Mouse (Mus musculus) urinary bladder, postnatal 25 days (tissue): Measurements from ENCODE around the gene Vps11.
"Not testable (repeated sequence)": the region's sequence is repeated elsewhere in the genome, so short reads cannot be mapped to it uniquely, and the experiment has no call there.

Source experiments
- DNase-seq: peaks from one replicate; pipeline ENCODE4 v3.0.0; 2022; ENCODE audit warnings: low spot score

The Vps11 gene

GRCm38 (mm10) chr9:44314257-44314547 lies 47.3 kb downstream of the Vps11 start:
- DNase-seq: no peak

GRCm38 (mm10) chr9:44313476-44314256 lies 47.8 kb downstream of the Vps11 start:
- no peak for DNase-seq

GRCm38 (mm10) chr9:44311136-44312134 lies 50.0 kb downstream of the Vps11 start:
- no peak for DNase-seq

GRCm38 (mm10) chr9:44310750-44311135 lies 50.7 kb downstream of the Vps11 start:
- DNase-seq: no peak

- no peak for DNase-seq
Observed at GRCm38 (mm10) chr9:44309756-44310155, 51.7 kb downstream of the Vps11 start.

- DNase-seq: no peak
Observed at GRCm38 (mm10) chr9:44307248-44307647, 54.2 kb downstream of the Vps11 start.

GRCm38 (mm10) chr9:44306532-44306931 lies 54.9 kb downstream of the Vps11 start:
- DNase-seq: no peak

GRCm38 (mm10) chr9:44305466-44306079 lies 55.9 kb downstream of the Vps11 start, which contains the start of gene Hinfp:
Gene Hinfp, minus strand, starts transcription at chr9:44305671.
- DNase-seq: peak; percentile 95

- not testable (repeated sequence) for DNase-seq
Observed at GRCm38 (mm10) chr9:44300001-44300400, 61.5 kb downstream of the Vps11 start.
